Mouse (Mus musculus): ENCODE results near the gene Pbdc1. TPM values are rescaled to one million over a fixed set of nuclear protein-coding genes. Genes with fewer than 3 reads are reported as not detected.
A peak's percentile ranks its signal among the peaks of the same experiment; 100 is the strongest.

Pbdc1 gene
- polyA plus RNA-seq, 1 experiment: 13.3 TPM

DNA sequence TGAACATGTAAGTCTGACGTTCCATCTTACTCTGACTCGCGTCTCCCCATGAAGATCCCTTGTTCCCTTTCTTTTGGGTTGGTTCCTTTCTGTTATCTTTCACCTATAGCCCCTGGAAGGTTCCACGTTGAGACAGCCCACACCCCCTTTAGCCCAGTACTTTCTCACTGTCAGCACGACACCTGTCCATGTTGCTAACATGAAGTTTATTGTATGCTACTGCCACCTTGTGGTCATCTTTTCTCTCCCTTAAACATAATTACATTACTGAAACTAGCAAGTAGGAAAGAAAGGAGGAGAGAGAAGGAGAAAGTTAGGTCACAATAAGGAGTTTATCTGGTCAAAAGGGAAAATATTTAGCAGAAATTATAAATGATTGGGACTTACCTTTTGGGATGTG is 24.6 kb downstream of the Pbdc1 start:
- no peak for TF ChIP-seq POLR2A (IDR thresholded peaks at IDR 0.05; ENCODE audit: insufficient read length, low read depth)
- no peak for TF ChIP-seq CEBPB (IDR thresholded peaks at IDR 0.05; ENCODE audit: insufficient read depth, poor library complexity, severe bottlenecking)
- no peak for TF ChIP-seq TCF12 (IDR thresholded peaks at IDR 0.05; ENCODE audit: insufficient read depth, poor library complexity, severe bottlenecking)
- no peak for TF ChIP-seq REST (IDR thresholded peaks at IDR 0.05; ENCODE audit: insufficient read depth, insufficient read length)
- no peak for TF ChIP-seq MAX (IDR thresholded peaks at IDR 0.05; ENCODE audit: low read depth)
- TF ChIP-seq MYOD1 (IDR thresholded peaks at IDR 0.05; ENCODE audit: control insufficient read depth in 1 of 3, insufficient read length in 2 of 3, low read depth in 2 of 3): no peak
- no peak for TF ChIP-seq E2F4 (IDR thresholded peaks at IDR 0.05; ENCODE audit: insufficient read depth)
- no peak for TF ChIP-seq USF1 (IDR thresholded peaks at IDR 0.05; ENCODE audit: low read depth)
- H3K4me3 ChIP-seq: no peak overlapping the region
- no peaks in the 10 kb centered on the region for H3K27me3 ChIP-seq (ENCODE audit: control insufficient read depth, insufficient read depth, insufficient read length)
- H3ac ChIP-seq (ENCODE audit: control insufficient read depth, insufficient read length): no peak overlapping the region
- no peak overlapping the region for H3K4me2 ChIP-seq (ENCODE audit: low read depth)
- H3K79me2 ChIP-seq (ENCODE audit: control insufficient read depth, insufficient read depth): no peaks in the 10 kb centered on the region
- H3K36me3 ChIP-seq (ENCODE audit: control insufficient read depth, insufficient read depth): no peaks in the 10 kb centered on the region

- H3K79me2 ChIP-seq (ENCODE audit: control insufficient read depth, insufficient read depth): no peaks in the 10 kb centered on the region
- H3K4me2 ChIP-seq (ENCODE audit: low read depth): no peak overlapping the region
- TF ChIP-seq USF1 (IDR thresholded peaks at IDR 0.05; ENCODE audit: low read depth) (no peak), TCF3 (IDR thresholded peaks at IDR 0.05; ENCODE audit: insufficient read length, low read depth) (no peak), E2F4 (IDR thresholded peaks at IDR 0.05; ENCODE audit: insufficient read depth) (no peak), POLR2AphosphoS2 (IDR thresholded peaks at IDR 0.05; ENCODE audit: insufficient read length, low read depth) (no peak)
- no peaks in the 10 kb centered on the region for H3K27me3 ChIP-seq (ENCODE audit: control insufficient read depth, insufficient read depth, insufficient read length)
- no peak overlapping the region for H3ac ChIP-seq (ENCODE audit: control insufficient read depth, insufficient read length)
- H3K4me3 ChIP-seq: no peak overlapping the region
- no peaks in the 10 kb centered on the region for H3K36me3 ChIP-seq (ENCODE audit: control insufficient read depth, insufficient read depth)
Measured at GRCm38 (mm10) chrX:105114994-105115393, 35.4 kb downstream of the Pbdc1 start.

GRCm38 (mm10) chrX:105120275-105121226 is 41.0 kb downstream of the Pbdc1 start, which contains the start of gene Magee1:
Gene Magee1 (plus strand): TSS chrX:105120378.
- TF ChIP-seq TCF3 (IDR thresholded peaks at IDR 0.05; ENCODE audit: insufficient read length, low read depth) (no peak), MYOG (IDR thresholded peaks at IDR 0.05; ENCODE audit: control insufficient read depth in 1 of 3, insufficient read depth in 1 of 3, insufficient read length in 2 of 3, low read depth in 2 of 3) (no peak), REST (IDR thresholded peaks at IDR 0.05; ENCODE audit: insufficient read depth, insufficient read length) (no peak), E2F4 (IDR thresholded peaks at IDR 0.05; ENCODE audit: insufficient read depth) (no peak), TCF12 (IDR thresholded peaks at IDR 0.05; ENCODE audit: insufficient read depth, poor library complexity, severe bottlenecking) (no peak), CEBPB (IDR thresholded peaks at IDR 0.05; ENCODE audit: insufficient read depth, poor library complexity, severe bottlenecking) (no peak), POLR2A (IDR thresholded peaks at IDR 0.05; ENCODE audit: insufficient read length, low read depth) (peak; percentile 33), MAX (IDR thresholded peaks at IDR 0.05; ENCODE audit: low read depth) (no peak), POLR2AphosphoS2 (IDR thresholded peaks at IDR 0.05; ENCODE audit: insufficient read length, low read depth) (no peak)
- H3K36me3 ChIP-seq (ENCODE audit: control insufficient read depth, insufficient read depth): no peaks in the 10 kb centered on the region
- H3ac ChIP-seq (ENCODE audit: control insufficient read depth, insufficient read length): peak within 1 kb of the TSS; percentile 50
- no peaks in the 10 kb centered on the region for H3K27me3 ChIP-seq (ENCODE audit: control insufficient read depth, insufficient read depth, insufficient read length)
- H3K79me2 ChIP-seq (ENCODE audit: control insufficient read depth, insufficient read depth): no peaks in the 10 kb centered on the region
- peak within 1 kb of the TSS; percentile 66 for H3K4me2 ChIP-seq (ENCODE audit: low read depth)
- peak within 1 kb of the TSS; percentile 29 for H3K4me3 ChIP-seq

GRCm38 (mm10) chrX:105121227-105121865 is 41.8 kb downstream of the Pbdc1 start:
- TF ChIP-seq MYOG (IDR thresholded peaks at IDR 0.05; ENCODE audit: control insufficient read depth in 1 of 3, insufficient read depth in 1 of 3, insufficient read length in 2 of 3, low read depth in 2 of 3): no peak
- no peak for TF ChIP-seq SRF (IDR thresholded peaks at IDR 0.05; ENCODE audit: control insufficient read depth, insufficient read length, low read depth)
- TF ChIP-seq MAX (IDR thresholded peaks at IDR 0.05; ENCODE audit: low read depth): no peak
- TF ChIP-seq E2F4 (IDR thresholded peaks at IDR 0.05; ENCODE audit: insufficient read depth): no peak
- TF ChIP-seq TCF3 (IDR thresholded peaks at IDR 0.05; ENCODE audit: insufficient read length, low read depth): no peak
- no peak for TF ChIP-seq TCF12 (IDR thresholded peaks at IDR 0.05; ENCODE audit: insufficient read depth, poor library complexity, severe bottlenecking)
- TF ChIP-seq CEBPB (IDR thresholded peaks at IDR 0.05; ENCODE audit: insufficient read depth, poor library complexity, severe bottlenecking): no peak
- no peak for TF ChIP-seq POLR2A (IDR thresholded peaks at IDR 0.05; ENCODE audit: insufficient read length, low read depth)
- no peak for TF ChIP-seq USF1 (IDR thresholded peaks at IDR 0.05; ENCODE audit: low read depth)
- no peak for TF ChIP-seq REST (IDR thresholded peaks at IDR 0.05; ENCODE audit: insufficient read depth, insufficient read length)
- no peak for TF ChIP-seq MYOD1 (IDR thresholded peaks at IDR 0.05; ENCODE audit: control insufficient read depth in 1 of 3, insufficient read length in 2 of 3, low read depth in 2 of 3)
- no peak for TF ChIP-seq POLR2AphosphoS2 (IDR thresholded peaks at IDR 0.05; ENCODE audit: insufficient read length, low read depth)

More at GRCm38 (mm10) chrX:105121227-105121865, 41.8 kb downstream of the Pbdc1 start:
- no peaks in the 10 kb centered on the region for H3K36me3 ChIP-seq (ENCODE audit: control insufficient read depth, insufficient read depth)
- H3K4me3 ChIP-seq: peak overlapping the region; percentile 29
- peak overlapping the region; percentile 66 for H3K4me2 ChIP-seq (ENCODE audit: low read depth)
- H3ac ChIP-seq (ENCODE audit: control insufficient read depth, insufficient read length): peak overlapping the region; percentile 50
- no peaks in the 10 kb centered on the region for H3K79me2 ChIP-seq (ENCODE audit: control insufficient read depth, insufficient read depth)
- no peaks in the 10 kb centered on the region for H3K27me3 ChIP-seq (ENCODE audit: control insufficient read depth, insufficient read depth, insufficient read length)

Data from myocyte (in vitro differentiated cells).